Mouse (Mus musculus) lung, postnatal 0 days (tissue): ENCODE data around the gene Gcdh. TPM values are rescaled to one million over a fixed set of nuclear protein-coding genes. Genes with fewer than 3 reads are reported as not detected.

Experiments used
- ATAC-seq: fragments of 200-750 bp; cut with Nextera tagmentation; 2 replicates; pipeline ENCODE4 v1.8.0; 2017; ENCODE audit warnings: moderate library complexity
- DNase-seq: peaks from one replicate; pipeline ENCODE4 v3.0.0-alpha.2; 2016; ENCODE audit warnings: low spot score
- H3K27ac ChIP-seq: fragments of 300-500 bp; sonication (generic); 2 replicates; pipeline ENCODE4 v1.5.1; 2014; ENCODE audit warnings: antibody characterized with exemption, mild to moderate bottlenecking, low read length, mixed read lengths
- H3K27me3 ChIP-seq: fragments of 300-500 bp; sonication (generic); replicated peaks from 2 replicates; pipeline ENCODE4 v1.6.1; 2014; ENCODE audit warnings: low read length, mixed read lengths; ENCODE audit not compliant: insufficient read depth
- H3K36me3 ChIP-seq: fragments of 300-500 bp; sonication (generic); 2 replicates; pipeline ENCODE4 v1.6.1; 2014; ENCODE audit warnings: low read length, mixed read lengths; ENCODE audit not compliant: insufficient read depth
- H3K4me1 ChIP-seq: fragments of 300-500 bp; sonication (generic); 2 replicates; pipeline ENCODE4 v1.6.1; 2014; ENCODE audit warnings: antibody characterized with exemption, low read depth, low read length, mixed read lengths; ENCODE audit not compliant: insufficient read depth
- H3K4me2 ChIP-seq: fragments of 300-500 bp; sonication (generic); replicated peaks from 2 replicates; pipeline ENCODE4 v1.6.1; 2014; ENCODE audit warnings: low read depth, mild to moderate bottlenecking, low read length, moderate library complexity, mixed read lengths
- H3K4me3 ChIP-seq: fragments of 300-500 bp; sonication (generic); 2 replicates; pipeline ENCODE4 v1.5.1; 2014; ENCODE audit warnings: low read depth, low read length
- H3K9ac ChIP-seq: fragments of 300-500 bp; sonication (generic); replicated peaks from 2 replicates; pipeline ENCODE4 v1.6.1; 2014; ENCODE audit warnings: low read depth, mild to moderate bottlenecking
- H3K9me3 ChIP-seq: fragments of 300-500 bp; sonication (generic); 2 replicates; pipeline ENCODE4 v1.6.1; 2016; ENCODE audit warnings: low read length, mixed read lengths
- CTCF ChIP-seq: IDR thresholded peaks from 2 replicates; pipeline ENCODE4 v1.5.1; 2016; ENCODE audit warnings: antibody characterized with exemption, mild to moderate bottlenecking
- EP300 ChIP-seq: IDR thresholded peaks from 2 replicates; pipeline ENCODE4 v1.6.1; 2016; ENCODE audit warnings: antibody characterized with exemption, mild to moderate bottlenecking, control low read depth
- WGBS: fragments of 180-500 bp; shearing (Covaris S2); extraction: QIAGEN DNeasy Blood & Tissue Kit; methylation state at CpG from one replicate; pipeline ENCODE4 v1.1.7; 2014; 5-methylcytosine and 5-hydroxymethylcytosine counted together
- polyA plus RNA-seq: library from polyadenylated mRNA; unstranded; fragments of >200 nt; fragmentation: Nextera tagmentation; extraction: Ambion mirVana; gene quantifications from 2 replicates; pipeline ENCODE4 v1.2.1, GENCODE M21; 2015

Gene Gcdh
- polyA plus RNA-seq, 1 experiment from 2014 or later = 16.2 TPM

GRCm38 (mm10) chr8:84902367-84902919, 8.7 kb upstream of the Gcdh start:
- H3K4me1 ChIP-seq = peaks cover 6% of the 10 kb centered on the region; the same call in 1 of the 2 replicates
- 0 out of 2 replicates have a peak, but pooled peaks cover 4% of the 10 kb centered on the region for H3K27me3 ChIP-seq
- H3K9me3 ChIP-seq = no peaks in the 10 kb centered on the region
- H3K9ac ChIP-seq = peak overlapping the region; percentile 29; the same call in 1 of the 2 replicates
- TF ChIP-seq CTCF (no peak), EP300 (no peak)
- H3K4me3 ChIP-seq = peak overlapping the region; percentile 48
- no peaks in the 10 kb centered on the region for H3K36me3 ChIP-seq
- peak overlapping the region; percentile 99 for H3K4me2 ChIP-seq
- 4% methylated on average over 24 of the region's 24 CpGs for WGBS
- ATAC-seq (0 out of 2 replicates have a peak, but pooled peaks have one; percentile 0), DNase-seq (peak; percentile 19)
- no peak overlapping the region for H3K27ac ChIP-seq

GRCm38 (mm10) chr8:84901752-84902151, 8.0 kb upstream of the Gcdh start, which contains the start of gene Klf1:
Gene Klf1 (plus strand): TSS chr8:84901928.
- H3K27me3 ChIP-seq = 0 out of 2 replicates have a peak, but pooled peaks cover 4% of the 10 kb centered on the region
- peak within 1 kb of the TSS; percentile 99 for H3K4me2 ChIP-seq
- H3K9me3 ChIP-seq = no peaks in the 10 kb centered on the region
- H3K4me3 ChIP-seq = peak within 1 kb of the TSS; percentile 48
- no peak within 1 kb of the TSS for H3K27ac ChIP-seq
- peak within 1 kb of the TSS; percentile 29; the same call in 1 of the 2 replicates for H3K9ac ChIP-seq
- ATAC-seq (no peak), DNase-seq (no peak)
- WGBS = 60% methylated on average over 3 of the region's 3 CpGs
- peaks cover 6% of the 10 kb centered on the region; the same call in 1 of the 2 replicates for H3K4me1 ChIP-seq
- TF ChIP-seq EP300 (no peak), CTCF (no peak)
- H3K36me3 ChIP-seq = no peaks in the 10 kb centered on the region

GRCm38 (mm10) chr8:84901071-84901470, 7.3 kb upstream of the Gcdh start:
- H3K27me3 ChIP-seq = 0 out of 2 replicates have a peak, but pooled peaks cover 4% of the 10 kb centered on the region
- no peaks in the 10 kb centered on the region for H3K36me3 ChIP-seq
- no peak overlapping the region for H3K4me3 ChIP-seq
- ATAC-seq (no peak), DNase-seq (no peak)
- TF ChIP-seq EP300 = no peak
- TF ChIP-seq CTCF = no peak
- no peaks in the 10 kb centered on the region for H3K9me3 ChIP-seq
- WGBS = 63% methylated on average over 4 of the region's 4 CpGs
- H3K4me2 ChIP-seq = no peak overlapping the region
- no peak overlapping the region for H3K27ac ChIP-seq
- H3K4me1 ChIP-seq = peaks cover 6% of the 10 kb centered on the region; the same call in 1 of the 2 replicates
- H3K9ac ChIP-seq = no peak overlapping the region

GRCm38 (mm10) chr8:84895963-84896362, 2.2 kb upstream of the Gcdh start:
- no peak for ATAC-seq
- 85% methylated on average over 5 of the region's 5 CpGs for WGBS
- no peak overlapping the region for H3K9ac ChIP-seq

GRCm38 (mm10) chr8:84892993-84893708, 570 bp downstream of the Gcdh start:
- Histone ChIP-seq H3K4me2 (peak overlapping the region; percentile 81), H3K36me3 (0 out of 2 replicates have a peak, but pooled peaks cover 4% of the 10 kb centered on the region), H3K4me1 (0 out of 2 replicates have a peak, but pooled peaks cover 4% of the 10 kb centered on the region), H3K27ac (0 out of 2 replicates have a peak overlapping the region, but pooled peaks have one; percentile 4), H3K4me3 (peak overlapping the region; percentile 50), H3K9me3 (no peaks in the 10 kb centered on the region), H3K27me3 (no peaks in the 10 kb centered on the region), H3K9ac (peak overlapping the region; percentile 45)
- DNase-seq = no peak
- TF ChIP-seq CTCF = no peak
- TF ChIP-seq EP300 = no peak
- no peak for ATAC-seq
- WGBS = 9% methylated on average over 30 of the region's 31 CpGs

More at GRCm38 (mm10) chr8:84895963-84896362, 2.2 kb upstream of the Gcdh start:
- Histone ChIP-seq H3K4me2 (no peak overlapping the region), H3K27ac (no peak overlapping the region), H3K36me3 (no peaks in the 10 kb centered on the region), H3K4me3 (no peak overlapping the region), H3K9me3 (no peaks in the 10 kb centered on the region), H3K4me1 (0 out of 2 replicates have a peak, but pooled peaks cover 4% of the 10 kb centered on the region), H3K27me3 (no peaks in the 10 kb centered on the region)
- no peak for DNase-seq
- TF ChIP-seq CTCF = no peak
- TF ChIP-seq EP300 = no peak

GRCm38 (mm10) chr8:84889141-84889540, 4.6 kb downstream of the Gcdh start:
- H3K9me3 ChIP-seq = no peaks in the 10 kb centered on the region
- H3K4me2 ChIP-seq = no peak overlapping the region
- ATAC-seq (no peak), DNase-seq (no peak)
- no peak overlapping the region for H3K4me3 ChIP-seq
- no peaks in the 10 kb centered on the region for H3K27me3 ChIP-seq
- H3K4me1 ChIP-seq = 0 out of 2 replicates have a peak, but pooled peaks cover 4% of the 10 kb centered on the region
- 83% methylated on average over 1 of the region's 1 CpGs for WGBS
- H3K27ac ChIP-seq = no peak overlapping the region
- no peak overlapping the region for H3K9ac ChIP-seq
- 0 out of 2 replicates have a peak, but pooled peaks cover 18% of the 10 kb centered on the region for H3K36me3 ChIP-seq
- TF ChIP-seq CTCF = no peak
- TF ChIP-seq EP300 = no peak
